Mouse (Mus musculus) lung, embryonic 16.5 days (tissue): Measurements from ENCODE around the gene Cd6. TPM values are rescaled to one million over a fixed set of nuclear protein-coding genes. Genes with fewer than 3 reads are reported as not detected.

Source experiments
- ATAC-seq: fragments of 200-750 bp; cut with Nextera tagmentation; 2 replicates; pipeline ENCODE4 v1.8.0; 2017; ENCODE audit warnings: low read depth, mild to moderate bottlenecking, moderate library complexity
- H3K27ac ChIP-seq: fragments of 300-500 bp; sonication (generic); 2 replicates; pipeline ENCODE4 v1.5.1; 2014; ENCODE audit warnings: mild to moderate bottlenecking, control low read depth, low read length
- H3K27me3 ChIP-seq: fragments of 300-500 bp; sonication (generic); 2 replicates; pipeline ENCODE4 v1.6.1; 2014; ENCODE audit warnings: low read depth, low read length, mixed read lengths; ENCODE audit not compliant: control insufficient read depth, insufficient read depth
- H3K36me3 ChIP-seq: fragments of 300-500 bp; sonication (generic); 2 replicates; pipeline ENCODE4 v1.6.1; 2014; ENCODE audit warnings: low read length; ENCODE audit not compliant: control insufficient read depth, insufficient read depth
- H3K4me1 ChIP-seq: fragments of 300-500 bp; sonication (generic); replicated peaks from 2 replicates; pipeline ENCODE4 v1.6.1; 2014; ENCODE audit warnings: low read length, mixed read lengths; ENCODE audit not compliant: control insufficient read depth, insufficient read depth
- H3K4me2 ChIP-seq: fragments of 300-500 bp; sonication (generic); 2 replicates; pipeline ENCODE4 v1.6.1; 2014; ENCODE audit warnings: low read depth, low read length, control low read depth
- H3K4me3 ChIP-seq: fragments of 300-500 bp; sonication (generic); 2 replicates; pipeline ENCODE4 v1.5.1; 2014; ENCODE audit warnings: mild to moderate bottlenecking, low read length, control low read depth
- H3K9ac ChIP-seq: fragments of 300-500 bp; sonication (generic); 2 replicates; pipeline ENCODE4 v1.6.1; 2014; ENCODE audit warnings: low read length, control low read depth
- H3K9me3 ChIP-seq: fragments of 300-500 bp; sonication (generic); 2 replicates; pipeline ENCODE4 v1.6.1; 2016; ENCODE audit warnings: low read length; ENCODE audit not compliant: control insufficient read depth
- WGBS: fragments of 180-500 bp; shearing (Covaris S2); extraction: QIAGEN DNeasy Blood & Tissue Kit; methylation state at CpG from one replicate; pipeline ENCODE4 v1.1.7; 2014; 5-methylcytosine and 5-hydroxymethylcytosine counted together
- polyA plus RNA-seq: library from polyadenylated mRNA; unstranded; fragments of >200 nt; fragmentation: Nextera tagmentation; extraction: Ambion mirVana; gene quantifications from 2 replicates; pipeline ENCODE4 v1.2.1, GENCODE M21; 2015

Cd6 gene
- polyA plus RNA-seq, 1 experiment from 2014 or later, result 0.10 TPM

- no peaks in the 10 kb centered on the region for H3K27me3 ChIP-seq
- ATAC-seq, result no peak
- peaks cover 3% of the 10 kb centered on the region; the same call in 1 of the 2 replicates for H3K4me1 ChIP-seq
- no peak overlapping the region for H3K4me3 ChIP-seq
- H3K36me3 ChIP-seq, result no peaks in the 10 kb centered on the region
- 67% methylated on average over 12 of the region's 12 CpGs for whole genome bisulfite sequencing
- peak overlapping the region; percentile 41 for H3K27ac ChIP-seq
- no peak overlapping the region for H3K9ac ChIP-seq
- H3K9me3 ChIP-seq, result no peaks in the 10 kb centered on the region
- H3K4me2 ChIP-seq, result no peak overlapping the region
Measured at GRCm38 (mm10) chr19:10808524-10809233, 21.2 kb downstream of the Cd6 start.

- no peak overlapping the region for H3K4me3 ChIP-seq
- 90% methylated on average over 11 of the region's 11 CpGs for WGBS
- no peak overlapping the region for H3K27ac ChIP-seq
- no peak overlapping the region for H3K9ac ChIP-seq
- H3K27me3 ChIP-seq, result no peaks in the 10 kb centered on the region
- no peak for ATAC-seq
- H3K9me3 ChIP-seq, result no peaks in the 10 kb centered on the region
- H3K4me1 ChIP-seq, result peaks cover 3% of the 10 kb centered on the region; the same call in 1 of the 2 replicates
- H3K36me3 ChIP-seq, result no peaks in the 10 kb centered on the region
- H3K4me2 ChIP-seq, result no peak overlapping the region
Measured at GRCm38 (mm10) chr19:10805661-10806285, 24.1 kb downstream of the Cd6 start.

GRCm38 (mm10) chr19:10804850-10805660 lies 24.8 kb downstream of the Cd6 start:
- Histone ChIP-seq H3K4me1 (peaks cover 3% of the 10 kb centered on the region; the same call in 1 of the 2 replicates), H3K27me3 (no peaks in the 10 kb centered on the region), H3K36me3 (no peaks in the 10 kb centered on the region), H3K9ac (no peak overlapping the region), H3K4me2 (no peak overlapping the region), H3K27ac (no peak overlapping the region), H3K4me3 (no peak overlapping the region), H3K9me3 (no peaks in the 10 kb centered on the region)
- WGBS, result 81% methylated on average over 1 of the region's 2 CpGs
- ATAC-seq, result no peak

- no peak overlapping the region for H3K9ac ChIP-seq
- no peaks in the 10 kb centered on the region for H3K27me3 ChIP-seq
- H3K9me3 ChIP-seq, result no peaks in the 10 kb centered on the region
- H3K36me3 ChIP-seq, result no peaks in the 10 kb centered on the region
- no peak overlapping the region for H3K4me2 ChIP-seq
- no peaks in the 10 kb centered on the region for H3K4me1 ChIP-seq
- no peak for ATAC-seq
- 56% methylated on average over 5 of the region's 5 CpGs for WGBS
- H3K4me3 ChIP-seq, result no peak overlapping the region
- no peak overlapping the region for H3K27ac ChIP-seq
Measured at GRCm38 (mm10) chr19:10803751-10804150, 26.1 kb downstream of the Cd6 start.

- Histone ChIP-seq H3K27me3 (no peaks in the 10 kb centered on the region), H3K9ac (no peak overlapping the region), H3K9me3 (no peaks in the 10 kb centered on the region), H3K36me3 (no peaks in the 10 kb centered on the region), H3K27ac (no peak overlapping the region), H3K4me3 (no peak overlapping the region), H3K4me1 (no peaks in the 10 kb centered on the region), H3K4me2 (no peak overlapping the region)
- ATAC-seq, result no peak
- WGBS, result 82% methylated on average over 6 of the region's 6 CpGs
Measured at GRCm38 (mm10) chr19:10801906-10802305, 28.0 kb downstream of the Cd6 start.

GRCm38 (mm10) chr19:10801070-10801469 lies 28.8 kb downstream of the Cd6 start:
- 0 out of 2 replicates have a peak, but pooled peaks have one; percentile 26 for ATAC-seq
- WGBS, result 43% methylated on average over 6 of the region's 6 CpGs

GRCm38 (mm10) chr19:10799155-10799554 lies 30.7 kb downstream of the Cd6 start:
- Histone ChIP-seq H3K4me2 (no peak overlapping the region), H3K27ac (no peak overlapping the region), H3K4me1 (peaks cover 7% of the 10 kb centered on the region), H3K9me3 (no peaks in the 10 kb centered on the region), H3K9ac (no peak overlapping the region), H3K27me3 (no peaks in the 10 kb centered on the region), H3K4me3 (no peak overlapping the region), H3K36me3 (no peaks in the 10 kb centered on the region)
- ATAC-seq, result no peak
- 92% methylated on average over 17 of the region's 17 CpGs for WGBS

More at GRCm38 (mm10) chr19:10801070-10801469, 28.8 kb downstream of the Cd6 start:
- no peaks in the 10 kb centered on the region for H3K9me3 ChIP-seq
- H3K27ac ChIP-seq, result no peak overlapping the region
- H3K9ac ChIP-seq, result no peak overlapping the region
- H3K36me3 ChIP-seq, result no peaks in the 10 kb centered on the region
- H3K4me1 ChIP-seq, result no peaks in the 10 kb centered on the region
- no peaks in the 10 kb centered on the region for H3K27me3 ChIP-seq
- H3K4me3 ChIP-seq, result no peak overlapping the region
- no peak overlapping the region for H3K4me2 ChIP-seq

- Histone ChIP-seq H3K36me3 (no peaks in the 10 kb centered on the region), H3K9me3 (no peaks in the 10 kb centered on the region)
Measured at GRCm38 (mm10) chr19:10798576-10798975, 31.3 kb downstream of the Cd6 start.

GRCm38 (mm10) chr19:10794916-10795315 lies 34.9 kb downstream of the Cd6 start:
- no peak for ATAC-seq
- Histone ChIP-seq H3K4me3 (no peak overlapping the region), H3K4me2 (no peak overlapping the region), H3K27ac (no peak overlapping the region), H3K9me3 (no peaks in the 10 kb centered on the region), H3K4me1 (peaks cover 7% of the 10 kb centered on the region), H3K9ac (no peak overlapping the region), H3K27me3 (no peaks in the 10 kb centered on the region), H3K36me3 (no peaks in the 10 kb centered on the region)
- 41% methylated on average over 1 of the region's 1 CpGs for WGBS

More at GRCm38 (mm10) chr19:10798576-10798975, 31.3 kb downstream of the Cd6 start:
- Histone ChIP-seq H3K27ac (no peak overlapping the region), H3K4me2 (no peak overlapping the region), H3K27me3 (no peaks in the 10 kb centered on the region), H3K4me3 (no peak overlapping the region), H3K4me1 (peaks cover 7% of the 10 kb centered on the region), H3K9ac (no peak overlapping the region)
- 0 out of 2 replicates have a peak, but pooled peaks have one; percentile 10 for ATAC-seq
- WGBS, result 58% methylated on average over 10 of the region's 10 CpGs
